Mouse (Mus musculus): ENCODE measurements at regions not wholly inside any gene's neighbourhood (a gene's known extent, or its start where the extent isn't known, plus 50 kb on each side); places are given as distances from the start of the nearest gene placed in this dataset.

DNA sequence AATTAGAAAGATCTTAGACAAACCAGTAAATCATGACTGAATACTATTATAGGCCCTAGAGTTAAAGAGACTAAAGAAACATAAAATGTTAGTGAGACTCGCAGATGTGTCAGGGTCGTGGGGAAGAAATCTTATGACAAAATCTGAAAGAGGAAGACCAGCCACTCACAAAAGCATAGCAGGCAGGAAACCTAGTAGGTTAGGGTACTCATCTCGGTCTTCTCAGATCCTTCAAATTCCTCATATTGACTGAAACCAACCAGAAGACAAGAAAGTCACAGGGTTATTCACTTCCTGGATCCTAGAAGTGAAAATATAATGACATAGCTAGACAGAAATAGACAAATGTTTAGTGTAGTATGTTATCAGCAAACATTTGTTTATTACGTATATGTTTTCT, 387.5 kb downstream of the Cenpc1 start:
- DNase-seq = no peak

DNA sequence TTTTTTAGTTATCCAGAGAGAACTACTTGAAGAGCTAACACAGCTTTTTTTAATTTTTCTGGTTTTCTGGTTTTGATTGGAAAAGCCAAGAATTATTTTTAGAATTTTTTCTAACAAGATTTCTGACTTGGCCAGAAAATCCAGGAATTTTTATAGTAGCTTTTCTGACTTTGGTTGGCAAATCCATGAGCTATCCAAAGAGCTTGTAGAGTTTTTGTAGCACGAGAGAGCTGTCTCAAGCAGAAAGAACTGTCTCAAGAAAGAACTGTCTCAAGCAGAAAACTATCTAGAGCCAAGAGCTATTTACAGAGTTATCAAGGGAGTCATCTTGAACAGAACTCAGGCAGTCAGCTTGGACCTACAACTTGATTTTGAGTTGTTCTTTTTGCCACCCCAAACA, 394.3 kb downstream of the Cenpc1 start:
- no peak for DNase-seq

DNA sequence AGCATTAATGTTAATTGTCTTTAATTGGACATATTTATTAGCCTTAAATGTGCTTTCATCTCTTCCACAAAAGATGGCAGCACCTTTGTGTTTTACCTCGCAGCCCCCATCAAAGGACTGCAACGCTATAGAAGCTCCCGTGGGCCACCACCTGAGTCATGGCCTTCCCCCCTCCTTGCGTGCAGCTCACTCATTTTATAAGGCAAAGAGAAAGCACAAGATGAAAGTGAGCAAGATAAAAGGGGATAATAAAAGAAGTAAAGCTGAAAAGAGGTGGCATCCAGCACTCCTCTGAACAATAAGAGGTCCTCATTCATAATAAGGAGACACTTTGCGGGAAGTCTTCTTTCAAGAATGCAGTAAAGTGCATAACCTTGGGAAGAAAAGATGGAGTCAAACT, 403.9 kb downstream of the Cenpc1 start:
- no peak for DNase-seq

DNA sequence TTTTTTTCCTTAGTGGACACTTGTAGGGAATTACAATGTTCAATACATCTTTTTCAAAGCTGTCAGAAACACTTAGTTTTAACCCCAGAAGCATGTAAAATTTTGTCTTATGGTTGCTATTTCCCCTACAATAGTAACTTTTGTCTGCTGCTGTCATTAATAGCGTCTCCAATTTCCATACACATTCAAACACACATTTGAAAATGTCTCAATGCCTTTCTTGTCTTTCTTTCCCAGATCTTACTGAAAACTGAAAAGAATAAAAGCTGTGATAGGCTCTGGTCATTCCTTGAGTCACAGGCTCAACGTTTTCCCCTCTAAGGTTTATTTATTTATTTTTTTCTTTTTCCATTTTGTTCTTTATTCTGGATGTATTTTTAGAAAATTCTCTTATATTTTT, 444.3 kb downstream of the Cenpc1 start:
- no peak for DNase-seq

DNA sequence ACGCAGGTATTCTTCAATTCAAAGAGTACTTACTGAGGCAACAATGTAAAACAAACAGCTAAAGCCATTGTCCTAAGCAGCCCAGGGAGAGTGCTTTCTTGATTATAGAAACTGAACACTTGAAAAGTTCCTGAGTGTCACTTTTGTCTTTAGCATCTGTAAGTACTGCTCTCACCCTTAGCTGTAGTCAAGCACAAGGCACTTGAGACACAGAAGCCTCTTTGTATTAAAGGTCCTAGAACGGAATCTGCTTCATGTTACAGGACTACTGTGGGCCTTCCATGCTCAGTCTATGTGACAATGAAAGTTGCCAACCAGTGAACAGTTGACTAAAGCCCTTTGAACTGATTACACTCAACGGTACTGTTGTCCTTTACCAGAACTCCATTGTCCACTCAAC, 450.6 kb downstream of the Cenpc1 start:
- no peak for DNase-seq

DNA sequence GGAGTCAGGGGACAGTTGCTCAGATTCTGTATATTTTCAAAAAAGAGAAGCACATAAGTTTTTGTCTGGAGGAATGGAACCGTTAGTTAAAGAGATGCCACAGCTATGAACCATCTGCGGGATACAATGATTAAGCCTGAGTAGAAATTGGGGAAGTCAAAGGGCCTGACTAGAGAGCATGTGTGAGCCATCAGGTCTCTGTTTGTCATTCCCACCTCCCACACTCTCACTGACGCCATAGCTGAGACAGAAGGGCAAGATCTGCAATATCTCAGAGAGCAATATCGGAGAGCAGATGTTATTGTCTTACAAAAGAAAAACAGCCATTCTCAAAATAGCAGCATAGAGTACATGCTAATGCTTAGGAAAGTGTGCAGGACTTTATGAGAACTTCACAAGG, 452.8 kb downstream of the Cenpc1 start:
- peak; percentile 31 to 60 for DNase-seq

DNA sequence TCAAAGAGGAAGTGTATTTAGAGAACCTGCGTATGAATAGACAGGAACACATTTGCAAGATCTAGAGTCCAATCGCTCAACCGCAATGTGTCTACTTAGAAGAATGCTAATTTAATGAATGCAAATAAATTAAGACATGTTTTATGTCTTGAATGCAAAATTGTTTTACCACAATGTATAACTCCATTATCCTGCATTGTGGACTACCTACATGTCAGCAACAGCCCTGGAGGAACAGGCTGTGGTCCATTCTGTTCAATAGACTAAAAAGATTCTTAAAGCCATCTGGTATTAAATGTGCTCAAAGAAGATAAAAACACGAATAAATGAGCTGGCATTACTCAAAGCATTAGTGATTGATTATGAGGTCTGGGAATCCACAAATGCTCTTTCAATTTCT, 456.3 kb downstream of the Cenpc1 start:
- no peak for DNase-seq

DNA sequence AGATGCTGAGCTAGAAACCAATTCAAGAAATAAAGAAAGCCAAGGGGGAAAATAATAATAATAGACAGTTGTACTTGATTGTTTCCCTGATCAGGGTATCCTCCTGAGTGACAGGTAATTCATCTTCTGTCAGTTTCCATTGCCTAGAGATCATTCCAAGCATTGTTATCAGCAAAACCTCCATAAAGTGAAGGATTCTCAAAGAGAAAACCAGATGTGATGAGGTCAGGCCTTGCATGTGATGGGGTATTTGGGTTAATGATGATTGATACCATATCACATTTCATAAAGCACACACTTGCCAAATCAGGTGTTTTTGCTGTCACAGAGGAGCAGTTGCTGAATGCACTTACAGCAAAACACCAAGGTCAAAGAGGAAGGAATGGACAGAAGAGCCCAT, 467.2 kb downstream of the Cenpc1 start:
- no peak for DNase-seq

DNA sequence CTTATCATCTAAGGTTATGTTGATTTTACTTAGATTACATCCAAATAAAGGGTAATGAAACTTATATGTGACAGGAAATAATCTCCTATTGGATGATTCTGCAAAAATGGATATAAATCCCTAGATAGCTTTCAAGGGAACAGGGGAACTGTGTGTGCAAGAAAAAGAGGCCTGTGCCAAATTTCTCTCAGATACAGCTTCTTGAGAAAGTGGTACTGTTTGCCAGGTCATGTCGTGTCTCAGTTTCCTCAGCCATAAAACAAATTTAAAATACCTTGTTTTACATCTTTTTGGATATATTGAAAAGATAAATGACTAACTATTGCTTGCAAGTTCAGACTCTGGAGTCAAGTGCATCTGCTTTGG, 470.3 kb downstream of the Cenpc1 start:
- DNase-seq = no peak

DNA sequence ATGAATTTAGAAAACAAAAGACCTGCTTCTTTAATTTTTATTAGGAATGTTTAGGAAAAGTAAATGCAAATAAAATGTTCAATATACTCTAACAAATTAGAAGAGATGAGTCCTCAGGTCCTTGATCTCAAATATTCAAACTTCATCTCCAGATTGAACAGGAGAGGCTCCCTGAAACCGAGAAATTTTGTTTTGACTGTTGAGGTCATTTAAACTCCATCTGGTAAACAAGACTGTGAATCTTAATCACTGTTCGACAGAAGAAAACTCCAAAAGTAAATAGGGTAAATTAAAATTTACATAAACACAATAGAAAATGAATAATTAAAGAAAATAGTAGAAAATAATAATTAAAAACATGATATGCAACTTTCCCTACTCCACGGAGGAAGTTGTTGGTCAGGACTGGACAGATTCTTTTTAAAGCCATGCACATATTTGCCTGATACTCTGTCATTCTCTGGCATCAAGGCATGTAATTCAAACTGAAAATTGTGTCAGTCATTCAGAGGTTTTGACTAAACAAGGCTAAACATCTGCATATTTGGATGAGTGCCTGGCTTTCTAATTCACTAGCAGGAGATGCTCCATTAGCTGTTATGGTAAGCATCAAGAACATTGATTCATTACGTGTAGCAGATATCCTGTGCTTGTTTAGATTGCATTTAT, 470.8 kb downstream of the Cenpc1 start:
- DNase-seq = no peak

DNA sequence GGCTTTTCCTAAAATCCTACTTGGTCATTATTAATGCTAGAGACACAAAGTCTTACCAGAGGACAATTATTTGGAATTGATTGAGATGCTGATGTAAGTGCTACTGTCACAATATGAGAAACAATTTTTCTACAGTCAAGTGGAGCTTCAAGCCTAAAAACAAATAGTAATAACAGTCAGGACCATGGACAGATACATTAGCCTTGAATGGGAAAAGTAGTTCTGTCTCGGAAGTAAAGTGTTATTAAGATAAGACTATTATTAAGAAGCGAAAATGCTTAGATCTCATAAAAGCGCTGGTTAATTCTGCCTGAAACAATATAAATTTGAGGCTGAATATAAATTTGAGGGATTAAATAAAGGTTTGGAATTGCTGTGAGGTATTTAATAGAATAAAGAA, 473.1 kb downstream of the Cenpc1 start:
- DNase-seq = no peak

DNA sequence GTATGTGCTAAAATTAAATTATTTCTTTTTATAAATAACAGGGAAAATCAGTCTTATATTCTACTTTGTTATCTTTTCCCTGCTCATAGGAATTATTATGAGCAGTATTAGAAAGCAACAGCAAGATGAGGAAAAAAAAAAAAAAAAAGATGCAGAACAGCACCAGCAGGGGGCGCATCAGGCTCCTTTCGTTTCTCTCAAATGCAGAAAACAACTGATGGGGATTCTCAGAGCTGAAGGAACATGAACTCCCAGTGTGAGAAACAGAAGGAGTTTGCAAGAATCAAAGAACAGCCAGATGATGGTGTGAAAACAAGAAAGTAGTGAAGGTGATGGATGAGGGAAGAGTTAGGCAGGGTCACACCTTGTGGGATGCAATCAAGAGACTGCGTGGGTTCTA, 478.7 kb downstream of the Cenpc1 start:
- DNase-seq = peak; percentile 8 to 18

DNA sequence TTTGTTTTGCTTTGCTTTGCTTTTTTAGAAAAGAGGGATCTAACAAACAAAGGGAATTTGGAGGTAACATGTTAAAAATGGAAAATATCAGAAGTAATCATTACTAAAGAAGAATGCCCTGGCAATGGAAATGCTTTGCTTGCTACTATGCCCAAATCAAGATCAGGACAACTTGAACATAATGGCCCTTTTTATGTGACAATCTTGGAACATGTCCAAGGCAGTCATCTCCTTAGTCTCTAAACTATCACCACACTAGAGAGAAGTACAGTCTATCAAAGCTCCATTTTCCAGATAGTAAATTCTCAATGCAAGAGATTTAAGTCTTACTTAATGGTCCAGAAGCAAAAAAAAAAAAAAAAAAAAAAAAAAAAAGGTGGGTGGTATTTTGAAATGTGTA, 492.9 kb downstream of the Cenpc1 start:
- DNase-seq = no peak

DNA sequence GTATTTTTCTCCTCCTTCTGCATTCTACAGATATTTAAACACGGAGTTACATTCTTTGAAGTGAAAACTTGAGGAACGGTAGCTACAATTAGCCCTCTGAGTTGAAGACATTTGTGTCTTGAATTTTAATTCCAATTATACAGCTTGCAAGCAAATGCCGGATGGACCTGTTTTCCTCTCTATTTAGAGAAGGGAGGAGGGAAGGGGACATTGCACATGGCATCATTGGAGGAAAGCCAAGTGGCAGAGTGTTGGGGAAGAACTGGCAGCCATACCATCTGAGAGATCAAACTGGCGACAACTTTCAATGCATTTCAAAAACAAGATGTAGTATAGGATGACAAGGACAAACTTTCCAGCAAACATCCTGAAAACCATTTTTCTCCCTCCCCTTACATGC, 493.4 kb downstream of the Cenpc1 start:
- no peak for DNase-seq

DNA sequence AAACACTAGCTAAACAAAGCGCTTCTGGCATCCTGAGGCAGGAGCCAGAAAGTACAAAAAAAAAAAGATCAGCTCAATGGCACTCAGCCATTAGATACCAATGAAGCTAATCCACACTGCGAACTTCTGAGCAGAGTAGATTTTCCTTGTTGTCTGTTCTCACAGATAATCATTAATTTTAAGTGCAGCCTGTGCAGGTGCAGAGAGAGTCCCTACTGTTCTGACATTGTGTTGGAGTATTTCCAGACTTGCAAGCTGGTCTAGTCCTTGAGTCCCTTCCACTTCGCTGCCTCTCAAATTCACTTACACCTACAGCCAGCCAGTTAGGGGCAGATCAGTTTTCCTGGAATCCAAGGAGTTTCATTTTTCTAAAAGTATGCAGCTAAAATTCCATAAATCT, 494.0 kb downstream of the Cenpc1 start:
- no peak for DNase-seq

DNA sequence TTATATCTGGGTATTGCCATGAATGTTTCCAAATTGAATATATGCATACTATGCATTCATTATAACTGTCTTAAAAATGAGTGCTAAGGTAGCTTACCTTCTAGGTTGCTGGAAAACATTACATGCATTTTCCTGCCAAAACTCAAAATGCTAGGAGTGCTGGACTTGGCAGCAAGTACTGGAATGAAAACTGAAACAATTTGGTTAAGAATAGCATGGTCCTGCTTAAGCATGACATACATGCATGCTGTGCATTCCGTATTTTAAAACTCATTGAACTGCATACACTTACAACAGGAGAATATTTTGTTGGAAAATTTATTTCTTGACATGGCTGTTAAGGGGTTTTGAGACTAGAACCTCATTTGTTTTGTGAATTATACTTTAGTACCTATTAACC, 529.1 kb downstream of the Cenpc1 start:
- DNase-seq = no peak

DNA sequence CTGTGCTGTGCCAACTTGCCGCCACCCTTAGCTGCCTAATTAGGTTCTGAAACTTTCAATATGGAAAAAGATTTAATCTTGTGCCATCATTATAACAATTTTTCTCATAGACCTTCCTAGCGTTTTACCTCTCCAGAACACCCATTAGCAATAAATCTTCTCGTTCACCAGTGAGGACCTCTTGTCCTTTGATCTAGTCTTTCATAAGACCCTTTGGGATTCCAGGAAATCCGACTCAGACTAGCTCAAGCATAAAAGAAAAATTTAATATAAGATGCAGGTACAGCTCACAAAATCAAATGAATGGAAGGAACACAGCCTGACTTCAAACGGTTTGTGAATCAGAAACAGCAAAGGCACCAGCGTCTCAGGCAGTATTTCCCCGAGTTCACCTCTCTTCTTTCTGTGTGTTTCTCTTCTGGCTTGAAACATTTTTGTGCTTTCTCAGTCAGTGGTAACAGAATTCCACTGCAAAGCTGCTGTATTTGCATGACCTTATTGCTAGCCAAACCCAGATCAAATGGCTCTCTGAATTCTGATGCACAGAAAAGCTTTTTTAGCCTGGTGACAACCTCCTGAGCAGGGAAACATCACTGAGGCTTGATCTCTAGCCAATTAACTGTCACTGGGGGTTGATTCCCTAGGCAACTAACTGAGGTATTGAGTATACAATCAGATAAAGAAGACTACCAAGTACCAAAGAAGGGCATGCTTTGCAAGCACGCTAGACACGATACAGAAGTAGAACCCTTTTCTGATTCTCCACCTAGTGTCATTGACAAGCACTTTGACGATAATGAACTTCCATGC, 539.8 kb downstream of the Cenpc1 start:
- DNase-seq = no peak

DNA sequence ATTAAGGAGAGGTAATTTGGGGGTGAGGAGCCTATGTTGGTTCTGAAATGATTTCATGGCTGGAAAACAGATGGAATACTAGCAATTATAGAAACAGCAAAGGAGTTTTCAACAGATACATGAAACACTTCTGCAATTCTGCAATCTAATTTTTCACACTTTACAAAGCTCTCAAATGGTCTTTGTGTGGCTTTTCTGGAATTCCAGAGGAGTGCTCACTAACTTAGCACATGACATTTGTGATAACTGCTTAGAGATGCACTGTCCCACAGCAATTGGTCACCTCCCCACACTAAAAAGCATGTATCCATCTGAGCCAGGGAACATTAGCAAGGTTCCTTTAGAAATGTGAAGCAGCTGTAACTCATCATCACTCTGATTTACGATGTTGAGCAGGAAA, 560.1 kb downstream of the Cenpc1 start:
- DNase-seq = no peak

DNA sequence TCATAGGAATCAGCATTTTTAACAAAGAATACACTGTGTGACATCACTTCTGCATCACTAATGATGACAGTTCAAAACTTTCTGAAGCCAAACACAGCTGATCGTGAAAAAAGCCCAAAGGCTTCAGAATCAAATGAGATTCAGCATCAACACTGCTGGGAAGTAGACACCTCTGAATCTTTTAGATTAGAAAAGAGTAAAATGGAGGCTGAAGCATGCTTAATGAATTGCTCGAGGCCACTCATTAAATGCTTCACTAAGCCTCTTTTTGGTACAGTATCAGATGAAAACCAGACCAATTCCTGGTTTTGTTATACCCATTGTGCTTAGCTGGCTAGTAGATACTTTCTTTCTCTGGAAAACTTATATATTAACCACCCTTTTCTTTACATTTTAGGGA, 568.1 kb downstream of the Cenpc1 start:
- DNase-seq = no peak

DNA sequence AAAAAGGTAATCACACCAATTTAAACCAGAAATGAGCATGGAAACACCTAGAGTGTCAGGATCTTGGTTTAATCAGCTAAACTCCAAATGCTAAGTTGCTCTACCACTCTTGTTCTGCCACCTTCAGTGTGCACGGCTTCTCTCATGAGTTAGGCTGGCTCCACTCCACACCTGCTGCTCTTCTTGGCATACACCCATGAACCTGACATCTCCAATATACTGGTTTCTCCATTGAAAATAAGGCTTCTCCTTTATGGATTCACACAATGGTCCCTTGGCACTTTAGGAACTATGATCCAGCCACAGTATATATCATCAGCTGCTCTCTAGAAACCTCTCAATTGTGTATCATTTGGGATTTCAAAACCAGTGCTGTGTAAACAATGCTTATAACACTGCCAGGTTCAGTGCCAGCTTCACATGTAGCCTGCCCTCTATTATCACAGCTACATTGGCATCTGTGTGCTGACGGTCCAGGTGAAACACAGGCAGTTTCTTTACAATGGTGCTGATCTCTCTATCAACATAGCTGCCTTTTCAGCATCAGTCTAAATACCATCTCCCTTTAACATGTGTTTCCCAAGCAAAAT, 579.6 kb downstream of the Cenpc1 start:
- DNase-seq = no peak

DNA sequence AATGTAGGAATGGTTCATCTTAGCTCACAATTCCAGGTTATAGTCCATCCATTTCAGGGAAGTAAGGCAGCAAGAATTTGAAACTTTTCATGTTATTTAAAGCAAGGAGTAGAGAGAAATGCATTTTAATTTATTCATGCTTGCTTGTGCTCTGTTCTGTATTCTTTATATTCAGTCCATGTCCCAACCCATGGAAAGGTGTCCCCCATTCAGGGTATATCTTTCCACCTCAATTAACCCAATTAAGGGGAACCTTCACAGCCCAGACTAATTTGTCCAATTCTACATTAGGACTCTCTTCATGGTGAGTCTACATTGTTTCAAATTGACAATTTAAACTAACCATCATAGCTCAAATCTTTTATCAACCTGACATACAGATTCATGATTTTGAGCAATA, 580.2 kb downstream of the Cenpc1 start:
- no peak for DNase-seq

DNA sequence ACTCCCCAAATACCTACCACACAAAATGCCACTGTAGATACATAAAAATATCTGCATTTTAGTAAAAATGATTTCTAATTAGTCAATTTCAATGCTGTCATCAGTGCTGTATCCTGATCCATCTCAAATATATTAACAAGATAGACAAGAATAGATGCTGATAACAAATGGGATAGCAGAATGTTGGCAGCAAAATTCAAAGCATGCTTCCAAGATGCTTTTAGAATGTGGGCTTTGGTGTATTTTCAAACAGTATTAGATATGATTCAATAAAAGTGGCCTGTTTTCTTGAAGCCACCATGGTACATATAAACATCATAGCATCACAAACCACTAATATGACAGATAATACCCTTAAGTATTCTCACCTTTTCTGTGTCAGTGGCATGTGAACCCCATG, 597.6 kb downstream of the Cenpc1 start:
- DNase-seq = no peak

DNA sequence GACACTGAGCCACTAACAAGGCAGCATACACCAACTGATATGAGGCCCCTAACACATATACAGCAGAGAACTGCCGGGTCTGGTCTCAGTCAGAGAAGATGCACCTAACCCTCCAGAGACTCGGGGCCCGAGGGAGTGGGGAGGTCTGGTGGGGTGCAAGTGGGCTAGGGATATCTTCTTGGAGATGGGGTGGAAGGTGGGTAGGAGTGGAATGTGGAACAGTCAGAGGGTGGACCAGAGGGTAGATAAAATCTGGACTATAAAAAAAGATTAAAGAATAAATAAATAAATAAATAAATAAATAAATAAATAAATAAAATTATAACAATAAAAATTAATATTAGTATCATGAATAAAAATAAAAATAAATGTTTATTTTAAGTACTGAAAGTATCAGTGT, 598.2 kb downstream of the Cenpc1 start:
- no peak for DNase-seq
